Mouse (Mus musculus): ENCODE measurements around the gene Tfb1m. TPM values are rescaled to one million over a fixed set of nuclear protein-coding genes. Genes with fewer than 3 reads are reported as not detected.
A peak's percentile ranks its signal among the peaks of the same experiment; 100 is the strongest.

The Tfb1m gene
- total and polyA plus RNA-seq, 3 experiments: 21.0 to 46.8 (median 29.4) TPM

DNA sequence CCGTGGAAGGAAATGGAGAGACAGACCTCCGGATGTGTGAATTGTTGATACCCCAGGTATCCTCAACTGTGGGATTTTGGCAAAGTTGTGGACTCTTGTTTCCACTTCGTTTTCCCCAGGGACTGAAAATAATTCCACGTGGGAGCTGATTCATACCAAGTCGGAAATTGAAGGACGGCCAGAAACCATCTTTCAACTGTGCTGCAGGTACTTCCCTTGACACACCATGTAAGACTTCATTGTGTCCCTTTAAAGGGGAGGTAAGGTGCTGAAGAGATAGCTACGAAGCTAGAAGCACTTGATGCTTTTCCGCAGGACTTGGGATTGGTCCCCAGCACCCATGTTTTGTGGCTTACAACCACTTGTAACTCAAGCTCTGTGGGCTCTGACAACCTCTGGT lies 41.7 kb downstream of the Tfb1m start:
- dilution Hi-C loops (cut with MboI; ENCODE audit: extremely low pct_ligation_motif_present, extremely low pct_unique_long_range_greater_than_20kb, low sequenced_read_pairs): no loop called here
- Histone ChIP-seq H3K27me3 (replicated peaks) (no peaks in the 10 kb centered on the region), H3K79me2 (replicated peaks; ENCODE audit: control insufficient read depth, extremely low read depth, insufficient read depth, poor library complexity, severe bottlenecking) (no peaks in the 10 kb centered on the region), H3K4me3 (replicated peaks in 1 of 3; ENCODE audit: low read depth in 2 of 3, low read length in 2 of 3, poor library complexity in 1 of 3) (no peak overlapping the region), H3K27ac (ENCODE audit: insufficient read depth, low read depth) (no peak overlapping the region), H3K9me3 (replicated peaks; ENCODE audit: low read length) (no peaks in the 10 kb centered on the region), H3K4me1 (ENCODE audit: control insufficient read depth in 1 of 2, insufficient read depth in 2 of 2) (no peaks in the 10 kb centered on the region), H3K36me3 (replicated peaks in 1 of 2; ENCODE audit: control insufficient read depth in 1 of 2, insufficient read depth in 1 of 2, low read length in 1 of 2) (peaks cover 42 to 85% of the 10 kb centered on the region in 2 experiments), H3K4me2 (ENCODE audit: insufficient read depth, low read depth, poor library complexity, severe bottlenecking) (no peak overlapping the region), H3K9ac (ENCODE audit: insufficient read depth, low read depth) (no peak overlapping the region)
- in situ Hi-C loops (cut with MboI; ENCODE audit: low pct_ligation_motif_present, low pct_unique_long_range_greater_than_20kb, low sequenced_read_pairs): no loop called here
- DNase-seq (ENCODE audit: extremely low read depth): no peak
- no peak for TF ChIP-seq POLR2AphosphoS2 (IDR thresholded peaks at IDR 0.05; ENCODE audit: low read depth, low read length)

- dilution Hi-C loops (cut with MboI; ENCODE audit: extremely low pct_ligation_motif_present, extremely low pct_unique_long_range_greater_than_20kb, low sequenced_read_pairs): no loop called here
- Histone ChIP-seq H3K27ac (ENCODE audit: insufficient read depth, low read depth) (no peak overlapping the region), H3K27me3 (replicated peaks) (no peaks in the 10 kb centered on the region), H3K4me2 (ENCODE audit: insufficient read depth, low read depth, poor library complexity, severe bottlenecking) (no peak overlapping the region), H3K4me1 (ENCODE audit: control insufficient read depth in 1 of 2, insufficient read depth in 2 of 2) (no peaks in the 10 kb centered on the region), H3K9me3 (replicated peaks; ENCODE audit: low read length) (no peaks in the 10 kb centered on the region), H3K9ac (ENCODE audit: insufficient read depth, low read depth) (no peak overlapping the region), H3K79me2 (replicated peaks; ENCODE audit: control insufficient read depth, extremely low read depth, insufficient read depth, poor library complexity, severe bottlenecking) (no peaks in the 10 kb centered on the region), H3K36me3 (replicated peaks in 1 of 2; ENCODE audit: control insufficient read depth in 1 of 2, insufficient read depth in 1 of 2, low read length in 1 of 2) (peaks cover 47 to 88% of the 10 kb centered on the region in 2 experiments), H3K4me3 (replicated peaks in 1 of 3; ENCODE audit: low read depth in 2 of 3, low read length in 2 of 3, poor library complexity in 1 of 3) (no peak overlapping the region)
- in situ Hi-C loops (cut with MboI; ENCODE audit: low pct_ligation_motif_present, low pct_unique_long_range_greater_than_20kb, low sequenced_read_pairs): no loop called here
- no peak for TF ChIP-seq RCOR1 (conservative IDR thresholded peaks at IDR 0.05; ENCODE audit: low read depth, low read length)
- DNase-seq (ENCODE audit: extremely low read depth): no peak
Measured at GRCm38 (mm10) chr17:3514316-3514715, 43.3 kb downstream of the Tfb1m start.

GRCm38 (mm10) chr17:3509841-3510240 lies 47.7 kb downstream of the Tfb1m start:
- Histone ChIP-seq H3K9ac (ENCODE audit: insufficient read depth, low read depth) (no peak overlapping the region), H3K27ac (ENCODE audit: insufficient read depth, low read depth) (no peak overlapping the region), H3K4me3 (replicated peaks in 1 of 3; ENCODE audit: low read depth in 2 of 3, low read length in 2 of 3, poor library complexity in 1 of 3) (no peak overlapping the region), H3K4me1 (ENCODE audit: control insufficient read depth in 1 of 2, insufficient read depth in 2 of 2) (no peaks in the 10 kb centered on the region), H3K79me2 (replicated peaks; ENCODE audit: control insufficient read depth, extremely low read depth, insufficient read depth, poor library complexity, severe bottlenecking) (no peaks in the 10 kb centered on the region), H3K36me3 (replicated peaks in 1 of 2; ENCODE audit: control insufficient read depth in 1 of 2, insufficient read depth in 1 of 2, low read length in 1 of 2) (peaks cover 37 to 86% of the 10 kb centered on the region in 2 experiments), H3K27me3 (replicated peaks) (no peaks in the 10 kb centered on the region), H3K9me3 (replicated peaks; ENCODE audit: low read length) (no peaks in the 10 kb centered on the region), H3K4me2 (ENCODE audit: insufficient read depth, low read depth, poor library complexity, severe bottlenecking) (no peak overlapping the region)
- in situ Hi-C loops (cut with MboI; ENCODE audit: low pct_ligation_motif_present, low pct_unique_long_range_greater_than_20kb, low sequenced_read_pairs) (no loop called here), dilution Hi-C loops (cut with MboI; ENCODE audit: extremely low pct_ligation_motif_present, extremely low pct_unique_long_range_greater_than_20kb, low sequenced_read_pairs) (no loop called here)
- TF ChIP-seq GABPA (IDR thresholded peaks at IDR 0.05; ENCODE audit: insufficient replicate concordance, low read depth, low read length) (no peak), USF1 (IDR thresholded peaks at IDR 0.05; ENCODE audit: low read depth, low read length) (no peak), PAX5 (IDR thresholded peaks at IDR 0.05; ENCODE audit: low read length) (no peak), CHD1 (IDR thresholded peaks at IDR 0.05; ENCODE audit: low read depth, low read length) (no peak), CTCF (conservative IDR thresholded peaks at IDR 0.05 in 1 of 2, IDR thresholded peaks at IDR 0.05 in 1 of 2; ENCODE audit: low read depth in 2 of 2, low read length in 2 of 2) (peak in 1 of 2 experiments; percentile 87; a peak in 2 of 4 replicates), MXI1 (IDR thresholded peaks at IDR 0.05; ENCODE audit: low read depth, low read length) (no peak), KAT2A (IDR thresholded peaks at IDR 0.05; ENCODE audit: insufficient replicate concordance, low read length) (no peak), TBP (conservative IDR thresholded peaks at IDR 0.05; ENCODE audit: low read depth, low read length) (no peak), EP300 (IDR thresholded peaks at IDR 0.05; ENCODE audit: low read length) (no peak), SMC3 (IDR thresholded peaks at IDR 0.05; ENCODE audit: low read depth, low read length) (peak; percentile 75), MAFK (IDR thresholded peaks at IDR 0.05; ENCODE audit: insufficient replicate concordance, low read length) (no peak), NRF1 (IDR thresholded peaks at IDR 0.05; ENCODE audit: low read depth, low read length) (no peak), E2F4 (IDR thresholded peaks at IDR 0.05; ENCODE audit: insufficient replicate concordance, low read depth, low read length) (no peak), RAD21 (IDR thresholded peaks at IDR 0.05; ENCODE audit: low read depth, low read length) (peak; percentile 67), ZC3H11A (IDR thresholded peaks at IDR 0.05; ENCODE audit: low read depth, low read length) (no peak), SIN3A (IDR thresholded peaks at IDR 0.05; ENCODE audit: low read length) (no peak), IRF4 (IDR thresholded peaks at IDR 0.05; ENCODE audit: low read depth, low read length) (no peak), NELFE (IDR thresholded peaks at IDR 0.05; ENCODE audit: low read depth, low read length) (no peak), HCFC1 (IDR thresholded peaks at IDR 0.05; ENCODE audit: low read depth, low read length) (no peak), ZNF384 (IDR thresholded peaks at IDR 0.05; ENCODE audit: low read depth, low read length) (no peak)
- DNase-seq (ENCODE audit: extremely low read depth): peak; percentile 52
